Mouse (Mus musculus): ENCODE data around the gene Draxin.
"Not testable (repeated sequence)": the region's sequence is repeated elsewhere in the genome, so short reads cannot be mapped to it uniquely, and the experiment has no call there.

Gene Draxin

GRCm38 (mm10) chr4:148130561-148131413 lies at the start of gene Draxin:
Draxin (minus strand) TSS chr4:148130698.
- DNase-seq = peak; percentile 44 to 64

- DNase-seq = no peak
Measured at GRCm38 (mm10) chr4:148177716-148178115, 47.2 kb upstream of the Draxin start.

- DNase-seq = not testable (repeated sequence)
Measured at GRCm38 (mm10) chr4:148176603-148177002, 46.1 kb upstream of the Draxin start.

GRCm38 (mm10) chr4:148174495-148174862 lies 44.0 kb upstream of the Draxin start:
- no peak for DNase-seq

- no peak for DNase-seq
Measured at GRCm38 (mm10) chr4:148173811-148174494, 43.5 kb upstream of the Draxin start.

- no peak for DNase-seq
Measured at GRCm38 (mm10) chr4:148171261-148171660, 40.8 kb upstream of the Draxin start.

GRCm38 (mm10) chr4:148170842-148171241 lies 40.3 kb upstream of the Draxin start:
- peak; percentile 23 to 70 for DNase-seq

- no peak for DNase-seq
Measured at GRCm38 (mm10) chr4:148169586-148169985, 39.1 kb upstream of the Draxin start.

GRCm38 (mm10) chr4:148168287-148168686 lies 37.8 kb upstream of the Draxin start:
- DNase-seq = peak; percentile 35 to 85

GRCm38 (mm10) chr4:148166986-148167385 lies 36.5 kb upstream of the Draxin start:
- peak; percentile 73 to 90 for DNase-seq

GRCm38 (mm10) chr4:148166431-148166830 lies 35.9 kb upstream of the Draxin start:
- no peak for DNase-seq

- DNase-seq = no peak
Measured at GRCm38 (mm10) chr4:148165551-148165950, 35.1 kb upstream of the Draxin start.

GRCm38 (mm10) chr4:148164461-148164860 lies 34.0 kb upstream of the Draxin start:
- DNase-seq = no peak

GRCm38 (mm10) chr4:148164002-148164439 lies 33.5 kb upstream of the Draxin start:
- peak; percentile 91 for DNase-seq

GRCm38 (mm10) chr4:148160436-148161390 lies 30.2 kb upstream of the Draxin start, which contains the start of the genes Fbxo44 and Fbxo2:
Fbxo44 (minus strand) TSS chr4:148160482.
Fbxo2 (plus strand) TSS chr4:148160621.
- DNase-seq = peak; percentile 31 to 60

- DNase-seq = peak; percentile 97 to 98
Measured at GRCm38 (mm10) chr4:148159544-148160435, 29.3 kb upstream of the Draxin start.

- DNase-seq = peak; percentile 14 to 36
Measured at GRCm38 (mm10) chr4:148158436-148159348, 28.2 kb upstream of the Draxin start.

- peak; percentile 51 to 82 for DNase-seq
Measured at GRCm38 (mm10) chr4:148154982-148155381, 24.5 kb upstream of the Draxin start.

- no peak for DNase-seq
Measured at GRCm38 (mm10) chr4:148154006-148154405, 23.5 kb upstream of the Draxin start.

- DNase-seq = no peak
Measured at GRCm38 (mm10) chr4:148152547-148152946, 22.0 kb upstream of the Draxin start.
